Mouse (Mus musculus) G1E (cell line): ENCODE measurements around the gene Ptpn11. TPM values are rescaled to one million over a fixed set of nuclear protein-coding genes. Genes with fewer than 3 reads are reported as not detected.

Experiments used
- ATAC-seq: 2 replicates; pipeline ENCODE4 v1.8.0; 2016; ENCODE audit warnings: mild to moderate bottlenecking; ENCODE audit not compliant: insufficient number of reproducible peaks, poor library complexity, low FRiP score, severe bottlenecking; ENCODE audit errors: extremely low read depth
- DNase-seq: peaks from one replicate; pipeline ENCODE4 v3.0.0; 2012; ENCODE audit warnings: low spot score
- H3K27me3 ChIP-seq: 2 replicates; pipeline ENCODE4 v1.6.1; 2012; ENCODE audit warnings: mild to moderate bottlenecking, low read length, inconsistent platforms; ENCODE audit not compliant: insufficient read depth
- H3K36me3 ChIP-seq: replicated peaks from 2 replicates; pipeline ENCODE3; 2012; ENCODE audit warnings: mild to moderate bottlenecking, inconsistent platforms
- H3K4me1 ChIP-seq: 2 replicates; pipeline ENCODE4 v1.6.1; 2012; ENCODE audit warnings: low read depth, low read length, inconsistent platforms, mixed read lengths; ENCODE audit not compliant: insufficient read depth
- H3K4me3 ChIP-seq: 2 replicates; pipeline ENCODE4 v1.5.1; 2012; ENCODE audit warnings: low read depth, mild to moderate bottlenecking, inconsistent platforms, low read length, moderate library complexity, mixed read lengths
- H3K9me3 ChIP-seq: replicated peaks from 2 replicates; pipeline ENCODE4 v1.6.1; 2012; ENCODE audit warnings: inconsistent platforms
- CTCF ChIP-seq: IDR thresholded peaks from 2 replicates; pipeline ENCODE4 v1.5.1; 2012; ENCODE audit warnings: low read depth, low read length, inconsistent platforms, mixed read lengths
- GATA1 ChIP-seq: IDR thresholded peaks from 2 replicates; pipeline ENCODE4 v1.6.1; 2012; ENCODE audit warnings: borderline replicate concordance, low read length, inconsistent platforms, mixed read lengths
- GATA2 ChIP-seq: IDR thresholded peaks from 2 replicates; pipeline ENCODE4 v1.6.1; 2012; ENCODE audit warnings: low read depth, low read length, inconsistent platforms, borderline replicate concordance
- POLR2AphosphoS5 ChIP-seq: IDR thresholded peaks from 2 replicates; pipeline ENCODE4 v1.6.1; 2012; ENCODE audit warnings: low read depth, low read length, inconsistent platforms; ENCODE audit not compliant: insufficient replicate concordance
- TAL1 ChIP-seq: conservative IDR thresholded peaks from 2 replicates; pipeline ENCODE4 v1.6.1; 2012; ENCODE audit warnings: low read depth, low read length, inconsistent platforms, mixed read lengths
- polyA plus RNA-seq: library from polyadenylated mRNA; stranded (reverse); fragments of >175 nt; gene quantifications from 2 replicates; pipeline ENCODE4 v1.2.3, GENCODE M21; 2012
- total RNA-seq, 2 experiments: library from RNA; stranded (forward) in 1 of 2; stranded (reverse) in 1 of 2; fragments of 200-1000 nt in 1 of 2; fragments of >200 nt in 1 of 2; fragmentation: Nextera tagmentation in 1 of 2; gene quantifications; 2 replicates each; pipeline ENCODE4 v1.2.3; 2014 to 2017

Gene Ptpn11
- total and polyA plus RNA-seq, 3 experiments = 28.6 to 43.0 (median 28.8) TPM

DNA sequence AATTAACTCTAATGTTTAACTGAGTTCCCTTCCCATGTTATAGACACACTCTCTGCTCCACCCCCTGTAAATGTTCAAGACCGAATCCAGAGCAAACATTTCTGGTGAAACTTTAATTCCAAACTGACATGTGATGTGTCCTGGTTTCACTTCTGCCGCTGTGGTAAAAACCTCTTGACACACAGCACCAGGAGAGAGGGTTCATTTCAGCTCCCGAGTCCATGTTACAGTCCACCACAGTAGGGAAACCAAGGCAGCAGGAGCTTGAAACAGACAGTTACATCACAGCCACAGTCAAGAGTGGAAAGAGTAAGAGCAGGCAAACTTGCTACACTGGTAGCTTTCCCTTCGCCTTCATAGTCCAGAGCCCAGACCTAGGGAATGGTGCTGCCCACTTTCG is 94.5 kb downstream of the Ptpn11 start:
- no peak for TF ChIP-seq POLR2AphosphoS5
- TF ChIP-seq TAL1 = no peak
- TF ChIP-seq GATA1 = no peak
- no peak for TF ChIP-seq GATA2
- TF ChIP-seq CTCF = no peak
- no peak overlapping the region for H3K4me3 ChIP-seq
- H3K27me3 ChIP-seq = peaks cover 4% of the 10 kb centered on the region; the same call in 1 of the 2 replicates
- DNase-seq = no peak
- peaks cover 6% of the 10 kb centered on the region for H3K4me1 ChIP-seq
- H3K9me3 ChIP-seq = no peaks in the 10 kb centered on the region
- no peaks in the 10 kb centered on the region for H3K36me3 ChIP-seq
- ATAC-seq = no peak

DNA sequence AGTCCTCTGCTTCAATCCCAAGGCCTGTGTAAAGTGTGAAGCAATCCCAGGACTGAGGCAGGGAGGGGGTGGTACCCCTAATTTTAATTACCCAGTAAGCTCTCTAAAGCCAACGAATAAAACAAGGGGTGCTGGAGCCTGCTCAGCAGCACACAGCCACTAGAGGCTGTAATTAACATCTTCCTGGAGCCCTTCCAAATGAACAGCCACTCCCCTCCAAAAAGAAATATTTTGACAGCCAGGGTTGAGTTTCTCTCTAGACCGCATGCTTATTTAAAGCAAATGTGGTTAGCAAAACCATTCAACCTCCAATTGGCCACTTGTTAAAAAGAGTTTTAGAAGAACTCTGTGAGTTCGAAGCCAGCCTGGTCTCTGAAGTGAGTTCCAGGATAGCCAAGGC is 97.9 kb downstream of the Ptpn11 start:
- Histone ChIP-seq H3K9me3 (no peaks in the 10 kb centered on the region), H3K4me3 (no peak overlapping the region), H3K36me3 (no peaks in the 10 kb centered on the region), H3K27me3 (0 out of 2 replicates have a peak, but pooled peaks cover 4% of the 10 kb centered on the region), H3K4me1 (peaks cover 4% of the 10 kb centered on the region; the same call in 1 of the 2 replicates)
- DNase-seq = no peak
- TF ChIP-seq POLR2AphosphoS5 (no peak), GATA2 (no peak), TAL1 (no peak), GATA1 (no peak), CTCF (no peak)
- no peak for ATAC-seq

DNA sequence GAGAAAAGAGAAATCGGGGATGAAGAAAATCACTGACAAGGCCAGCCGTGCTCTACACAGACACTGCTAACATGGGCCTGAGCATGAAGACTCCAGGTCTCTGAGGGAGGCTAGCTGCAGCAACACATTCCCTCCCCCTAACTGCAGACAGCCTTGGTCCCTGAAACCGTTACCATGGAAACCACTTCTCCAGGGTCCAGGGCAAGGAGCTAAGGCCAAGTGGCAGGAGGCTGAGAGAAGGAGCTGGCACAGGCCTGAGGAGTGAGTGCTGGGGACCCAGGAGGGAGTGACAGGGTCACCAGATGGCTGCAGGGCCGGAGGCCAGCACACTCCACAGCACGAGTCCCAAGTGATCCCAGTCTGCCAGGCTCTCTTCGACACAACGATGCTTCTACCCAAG is 101.5 kb downstream of the Ptpn11 start:
- no peak for ATAC-seq
- no peak for TF ChIP-seq GATA1
- no peak for TF ChIP-seq GATA2
- H3K4me3 ChIP-seq = no peak overlapping the region
- DNase-seq = no peak
- no peaks in the 10 kb centered on the region for H3K36me3 ChIP-seq
- H3K4me1 ChIP-seq = no peaks in the 10 kb centered on the region
- H3K9me3 ChIP-seq = no peaks in the 10 kb centered on the region
- no peaks in the 10 kb centered on the region for H3K27me3 ChIP-seq

DNA sequence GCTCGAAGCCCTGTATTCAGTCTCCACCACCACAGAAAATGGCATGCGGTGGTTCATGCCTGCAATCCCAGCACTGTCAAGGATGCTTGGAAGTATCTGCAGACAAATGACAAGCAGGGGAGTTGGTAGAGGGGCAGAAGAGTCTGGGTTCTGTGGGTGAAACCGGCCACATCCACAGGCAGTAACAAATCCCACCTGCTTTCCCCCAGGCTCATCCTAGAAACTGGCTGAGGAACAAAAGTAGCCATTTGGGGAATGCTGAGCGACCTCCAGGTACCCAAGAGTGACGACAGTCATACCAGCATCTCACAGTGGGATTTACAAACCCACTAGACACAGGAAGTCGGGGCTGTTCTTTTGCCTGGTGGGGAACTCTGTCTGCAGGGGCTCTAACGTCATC is 103.5 kb downstream of the Ptpn11 start:
- no peaks in the 10 kb centered on the region for H3K9me3 ChIP-seq

DNA sequence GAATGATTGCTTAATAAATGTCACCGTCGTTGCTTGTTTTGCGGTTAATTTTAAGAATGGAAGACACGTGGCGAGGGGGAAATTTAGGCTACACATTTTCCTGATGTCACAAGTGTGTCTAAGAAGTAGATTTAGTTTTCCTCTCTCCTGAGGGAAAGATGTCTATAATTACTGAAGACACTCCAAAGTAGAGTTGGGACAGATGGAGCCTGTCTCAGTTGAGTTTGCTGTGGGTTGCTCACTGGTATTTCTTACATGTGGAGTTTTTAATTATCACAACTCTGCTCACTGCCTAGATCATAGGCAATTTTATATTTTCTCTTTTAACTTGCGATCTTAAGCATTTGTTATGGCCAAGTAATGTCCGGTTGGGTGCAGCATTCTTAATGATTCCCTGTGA is 108.6 kb downstream of the Ptpn11 start:
- Histone ChIP-seq H3K9me3 (peaks cover 6% of the 10 kb centered on the region), H3K4me3 (no peak overlapping the region), H3K4me1 (no peaks in the 10 kb centered on the region), H3K36me3 (no peaks in the 10 kb centered on the region), H3K27me3 (no peaks in the 10 kb centered on the region)
- DNase-seq (no peak), ATAC-seq (no peak)
- no peak for TF ChIP-seq TAL1
- no peak for TF ChIP-seq GATA2
- no peak for TF ChIP-seq GATA1
- no peak for TF ChIP-seq POLR2AphosphoS5
- no peak for TF ChIP-seq CTCF

More for the DNA sequence above, 103.5 kb downstream of the Ptpn11 start:
- TF ChIP-seq POLR2AphosphoS5 = no peak
- TF ChIP-seq GATA2 = no peak
- no peak overlapping the region for H3K4me3 ChIP-seq
- ATAC-seq (no peak), DNase-seq (no peak)
- no peaks in the 10 kb centered on the region for H3K36me3 ChIP-seq
- no peaks in the 10 kb centered on the region for H3K27me3 ChIP-seq
- no peaks in the 10 kb centered on the region for H3K4me1 ChIP-seq

DNA sequence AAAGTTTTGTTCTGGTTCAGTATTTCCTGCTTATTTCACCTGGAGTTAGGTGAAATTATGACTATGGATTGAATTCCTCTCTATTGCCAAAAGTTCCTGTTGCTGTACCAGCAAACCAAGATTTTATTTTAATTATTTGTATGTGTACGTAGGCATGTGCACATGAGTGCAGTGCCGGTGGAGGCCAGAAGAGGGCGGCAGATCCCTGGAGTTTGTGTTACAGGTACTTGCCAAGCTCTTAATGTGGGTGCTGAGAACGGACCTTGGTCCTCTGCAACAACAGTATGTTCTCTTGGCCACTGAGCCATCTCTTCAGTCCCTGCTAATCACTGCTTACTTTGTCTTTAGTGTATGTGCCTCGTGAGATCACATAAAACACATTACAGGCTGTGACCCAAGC is 109.4 kb downstream of the Ptpn11 start:
- Histone ChIP-seq H3K36me3 (no peaks in the 10 kb centered on the region), H3K27me3 (no peaks in the 10 kb centered on the region), H3K4me3 (no peak overlapping the region), H3K4me1 (no peaks in the 10 kb centered on the region), H3K9me3 (peaks cover 6% of the 10 kb centered on the region)
- no peak for ATAC-seq
- TF ChIP-seq GATA2 (no peak), TAL1 (no peak), POLR2AphosphoS5 (no peak), GATA1 (no peak), CTCF (no peak)
- DNase-seq = no peak

Other genes with a start within 250 kb of the Ptpn11 start
- gene Rph3a, start 181.3 kb downstream of the Ptpn11 start, total RNA-seq (2014; fragmentation: Nextera tagmentation) = not detected in 2 replicates
- 0.06 TPM in 1 of 2 replicates, not detected in the other for gene Rph3a, start 181.3 kb downstream of the Ptpn11 start, total RNA-seq (2017)
- gene Rph3a, start 181.3 kb downstream of the Ptpn11 start, polyA plus RNA-seq = not detected in 2 replicates
- gene Rpl6, start 13.1 kb upstream of the Ptpn11 start, total RNA-seq (2014; fragmentation: Nextera tagmentation) = 2,238 and 2,249 TPM in 2 replicates
- gene Rpl6, start 13.1 kb upstream of the Ptpn11 start, total RNA-seq (2017) = 1,317 and 1,403 TPM in 2 replicates
- 213 and 677 TPM in 2 replicates for gene Rpl6, start 13.1 kb upstream of the Ptpn11 start, polyA plus RNA-seq
- gene Hectd4, start 28.8 kb upstream of the Ptpn11 start, total RNA-seq (2014; fragmentation: Nextera tagmentation) = 83.9 and 177 TPM in 2 replicates
- gene Hectd4, start 28.8 kb upstream of the Ptpn11 start, total RNA-seq (2017) = 19.6 and 22.8 TPM in 2 replicates
- 16.4 and 22.8 TPM in 2 replicates for gene Hectd4, start 28.8 kb upstream of the Ptpn11 start, polyA plus RNA-seq
- 13.2 and 16.0 TPM in 2 replicates for gene Trafd1, start 194.2 kb upstream of the Ptpn11 start, total RNA-seq (2014; fragmentation: Nextera tagmentation)
- gene Trafd1, start 194.2 kb upstream of the Ptpn11 start, total RNA-seq (2017) = 18.8 and 20.3 TPM in 2 replicates
- gene Trafd1, start 194.2 kb upstream of the Ptpn11 start, polyA plus RNA-seq = 15.2 and 17.5 TPM in 2 replicates
- gene Naa25, start 206.5 kb upstream of the Ptpn11 start, total RNA-seq (2014; fragmentation: Nextera tagmentation) = 43.3 and 57.6 TPM in 2 replicates
- gene Naa25, start 206.5 kb upstream of the Ptpn11 start, total RNA-seq (2017) = 44.1 and 45.9 TPM in 2 replicates
- 5.8 and 7.2 TPM in 2 replicates for gene Naa25, start 206.5 kb upstream of the Ptpn11 start, polyA plus RNA-seq